Mouse (Mus musculus) bone marrow macrophage, adult 2 months (primary cell): ENCODE results near the gene Cfap36.

Source experiments
- CTCF ChIP-seq: IDR thresholded peaks from 2 replicates; pipeline ENCODE4 v1.5.1; 2012; ENCODE audit warnings: low read depth, mild to moderate bottlenecking, low read length, moderate library complexity
- POLR2A ChIP-seq: IDR thresholded peaks from 2 replicates; pipeline ENCODE4 v1.6.1; 2012; ENCODE audit warnings: mild to moderate bottlenecking, low read depth, low read length, borderline replicate concordance

- no peak for TF ChIP-seq POLR2A
- TF ChIP-seq CTCF = no peak
Measured at GRCm38 (mm10) chr11:29180657-29181056, 66.6 kb downstream of the Cfap36 start.
